Mouse (Mus musculus) stomach, postnatal 0 days (tissue): ENCODE measurements at regions not wholly inside any gene's neighbourhood (a gene's known extent, or its start where the extent isn't known, plus 50 kb on each side); places are given as distances from the start of the nearest gene placed in this dataset.

Source experiments
- CTCF ChIP-seq: IDR thresholded peaks from 2 replicates; pipeline ENCODE4 v1.5.1; 2016; ENCODE audit warnings: antibody characterized with exemption, low read depth, mild to moderate bottlenecking, moderate library complexity
- EP300 ChIP-seq: optimal IDR thresholded peaks from 2 replicates; pipeline ENCODE3; 2016; ENCODE audit warnings: antibody characterized with exemption

- TF ChIP-seq CTCF (no peak), EP300 (no peak)
These were observed 245.9 kb upstream of the Tsc22d2 start for GRCm38 (mm10) chr3:58168522-58169185.
